Mouse (Mus musculus) central nervous system, embryonic 18 days (tissue): ENCODE data around the gene Cntnap3. TPM values are rescaled to one million over a fixed set of nuclear protein-coding genes. Genes with fewer than 3 reads are reported as not detected.

Experiments
- polyA plus RNA-seq: library from polyadenylated mRNA; depleted of rRNA; stranded (reverse); fragments of >200 nt; gene quantifications from 2 replicates; pipeline ENCODE4 v1.2.3, GENCODE M21; 2012; rRNA removed

Cntnap3 gene
- 4.9 and 7.1 TPM in 2 replicates for polyA plus RNA-seq

GRCm38 (mm10) chr13:64903585-64904208 is at the start of gene Cntnap3:
Gene Cntnap3 (minus strand): TSS chr13:64903955.

GRCm38 (mm10) chr13:64917191-64917590 is 13.4 kb upstream of the Cntnap3 start, which contains the start of gene Spata31:
Gene Spata31 (plus strand): TSS chr13:64917406.

Other genes starting within 250 kb of the Cntnap3 start
- gene Spata31, start 13.5 kb upstream of the Cntnap3 start, polyA plus RNA-seq, result not detected in 2 replicates
- 0.03 TPM in 1 of 2 replicates, not detected in the other for gene Spata31d1c, start 129.1 kb upstream of the Cntnap3 start, polyA plus RNA-seq
- gene Prss47, start 148.8 kb upstream of the Cntnap3 start, polyA plus RNA-seq, result 0.04 TPM in 1 of 2 replicates, not detected in the other
- 22.7 and 24.9 TPM in 2 replicates for gene Mfsd14b, start 209.0 kb upstream of the Cntnap3 start, polyA plus RNA-seq
- gene Olfr465-ps1, start 234.1 kb upstream of the Cntnap3 start, polyA plus RNA-seq, result not detected in 2 replicates
- not detected in 2 replicates for gene Olfr466, start 246.3 kb upstream of the Cntnap3 start, polyA plus RNA-seq